Mouse (Mus musculus) testis, adult 2 months (tissue): ENCODE measurements around the gene Gm20388.
A peak's percentile ranks its signal among the peaks of the same experiment; 100 is the strongest.

Source experiments
- CTCF ChIP-seq: fragments of 200-500 bp; IDR thresholded peaks from 2 replicates; pipeline ENCODE4 v1.5.1; 2012; ENCODE audit warnings: low read depth, mild to moderate bottlenecking, inconsistent platforms, low read length, moderate library complexity; ENCODE audit not compliant: control insufficient read depth, insufficient read depth, insufficient replicate concordance
- POLR2A ChIP-seq: fragments of 200-500 bp; IDR thresholded peaks from 2 replicates; pipeline ENCODE4 v1.6.1; 2012; ENCODE audit warnings: low read depth, mild to moderate bottlenecking, inconsistent platforms, low read length, moderate library complexity; ENCODE audit not compliant: control insufficient read depth

GRCm38 (mm10) chr8:124021237-124022227 is 4110.9 kb downstream of the Gm20388 start, which contains the start of the genes Taf5l and Urb2:
- no peak for TF ChIP-seq CTCF
- TF ChIP-seq POLR2A: peak; percentile 97
